Mouse (Mus musculus) thymus, postnatal 4 days (tissue): Measurements from ENCODE around the gene Irx4.

ENCODE experiments used
- DNase-seq: peaks from one replicate; pipeline ENCODE4 v3.0.0; 2021

The Irx4 gene

DNA sequence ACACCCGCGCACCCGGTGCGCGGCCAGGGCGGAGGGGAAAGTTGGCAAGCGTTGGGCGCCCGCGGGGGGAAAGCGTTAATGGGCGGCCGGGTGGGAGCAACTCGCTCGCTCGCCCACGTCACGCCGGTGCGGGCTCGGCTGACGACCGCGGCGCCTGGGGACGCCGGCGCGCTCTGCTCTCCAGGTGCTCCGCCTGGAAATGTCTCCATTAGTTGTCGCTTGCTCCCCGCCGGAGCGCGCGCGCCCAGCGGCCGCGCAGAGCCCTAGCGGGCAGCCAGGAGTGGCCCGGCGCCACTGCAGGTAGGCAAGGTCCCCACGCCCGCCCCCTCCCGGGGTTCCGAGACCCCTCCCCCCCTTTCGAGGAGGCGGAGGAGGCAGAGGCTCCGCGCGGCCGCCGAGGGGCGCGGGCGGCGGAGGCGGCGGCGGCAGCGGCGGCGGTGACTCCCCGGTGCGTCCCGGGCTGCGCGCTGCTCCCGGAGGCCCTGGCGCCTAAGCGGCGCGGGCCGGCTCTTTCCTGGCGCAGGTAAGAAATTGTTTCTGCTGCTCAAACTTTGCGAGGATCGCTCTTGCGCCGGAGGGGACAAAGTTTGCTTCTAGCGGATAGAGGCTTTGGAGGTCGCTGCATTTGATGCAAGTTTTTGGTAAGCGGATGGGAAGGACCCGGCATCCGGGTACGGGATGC lies at the start of gene Irx4:
Irx4 (plus strand) TSS at position 126 of the 682 bp plus-strand sequence.
- DNase-seq, result no peak

GRCm38 (mm10) chr13:73214301-73214700 lies 46.0 kb upstream of the Irx4 start:
- DNase-seq, result no peak

GRCm38 (mm10) chr13:73236461-73236860 lies 23.8 kb upstream of the Irx4 start:
- DNase-seq, result no peak

DNA sequence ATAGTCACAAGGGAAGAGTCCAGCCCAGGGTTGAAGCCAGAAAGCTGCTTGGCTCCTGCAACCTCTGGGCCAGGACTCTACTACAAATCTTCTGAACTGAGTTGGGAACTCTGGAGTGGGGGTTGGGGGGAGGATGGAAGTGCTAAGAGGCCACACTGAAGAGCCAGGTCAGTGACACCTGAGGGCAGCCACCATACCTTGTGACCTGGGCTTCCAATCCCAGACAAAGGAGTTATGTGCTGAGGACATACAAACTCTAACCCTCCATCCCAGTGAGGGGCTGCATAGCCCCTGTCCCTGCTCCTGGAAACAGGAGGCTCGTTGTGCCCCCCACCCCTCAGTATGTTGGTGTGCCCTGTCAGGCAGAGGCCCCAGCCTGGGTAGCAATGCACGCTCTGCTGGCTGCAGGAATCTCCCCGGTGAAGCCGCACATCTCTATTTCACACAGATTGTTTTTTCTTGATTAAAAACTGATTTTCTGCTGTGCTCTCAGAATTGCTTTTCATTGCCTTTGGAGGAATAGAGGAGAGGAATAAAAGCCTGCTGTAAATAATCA lies 21.0 kb upstream of the Irx4 start:
- DNase-seq, result no peak

DNA sequence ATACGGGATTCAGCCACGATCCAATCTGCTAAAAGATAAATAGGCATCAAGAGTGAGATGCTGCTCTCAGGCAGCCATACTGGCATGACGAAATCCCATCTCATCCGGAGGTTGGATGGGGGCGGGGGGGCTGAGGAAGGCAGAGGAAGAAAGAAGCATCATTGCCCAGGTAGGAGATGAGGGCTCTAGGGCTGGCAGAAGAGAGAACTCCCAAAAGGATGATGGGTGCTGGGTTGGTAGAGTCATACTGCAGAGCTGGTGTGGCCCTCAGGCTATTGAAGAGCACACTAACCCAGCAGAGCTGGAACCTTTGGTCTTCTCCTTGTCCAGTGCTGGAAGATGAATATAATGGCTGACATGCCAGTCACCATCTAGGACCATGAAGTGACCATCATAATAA lies 17.7 kb upstream of the Irx4 start:
- no peak for DNase-seq

DNA sequence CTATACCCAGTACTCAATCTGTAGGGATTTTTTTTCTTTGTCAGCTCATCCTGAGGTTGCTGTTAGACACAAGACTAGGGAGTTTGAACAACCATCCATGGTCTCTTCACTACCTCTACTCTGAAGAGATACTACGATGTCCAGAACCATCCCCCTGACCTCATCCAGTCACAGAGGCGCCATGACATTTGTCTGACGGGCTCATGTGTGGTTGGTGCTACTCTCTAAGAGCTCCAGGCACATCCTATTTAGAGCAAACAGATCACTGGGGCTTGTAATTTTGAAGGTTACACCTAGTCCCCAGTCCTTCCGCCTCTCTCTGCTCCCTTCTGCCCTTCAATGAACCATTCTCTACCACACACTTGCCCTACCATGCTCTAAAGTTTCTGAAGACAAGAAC lies 13.3 kb upstream of the Irx4 start:
- no peak for DNase-seq

GRCm38 (mm10) chr13:73251222-73251621 lies 9.1 kb upstream of the Irx4 start:
- no peak for DNase-seq

GRCm38 (mm10) chr13:73252022-73252421 lies 8.3 kb upstream of the Irx4 start:
- DNase-seq, result no peak

- no peak for DNase-seq
These were observed 1.9 kb upstream of the Irx4 start for GRCm38 (mm10) chr13:73258415-73258814.

GRCm38 (mm10) chr13:73259577-73260353 lies 514 bp upstream of the Irx4 start:
- no peak for DNase-seq

- DNase-seq, result no peak
These were observed 904 bp downstream of the Irx4 start for GRCm38 (mm10) chr13:73261036-73261730.

DNA sequence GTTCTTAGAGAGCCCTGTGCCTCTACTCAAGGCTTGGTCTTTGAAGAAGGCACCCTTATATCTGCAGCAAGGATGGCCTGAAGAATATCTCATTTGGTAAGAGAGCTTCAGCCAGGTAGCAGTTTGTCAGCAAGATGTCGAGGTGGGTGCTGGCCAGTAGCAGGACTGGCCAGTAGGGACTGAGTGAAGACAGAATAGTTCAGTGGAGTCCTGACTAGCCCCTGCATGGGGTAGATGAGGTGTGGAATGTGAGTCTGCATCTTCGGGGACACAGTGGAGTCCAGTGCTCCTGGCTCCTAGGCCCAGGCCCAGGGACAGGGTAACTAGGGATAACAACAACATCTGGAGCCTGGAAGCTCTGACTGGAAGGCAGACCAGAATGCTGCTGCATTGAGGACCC lies 1.6 kb downstream of the Irx4 start:
- DNase-seq, result no peak

DNA sequence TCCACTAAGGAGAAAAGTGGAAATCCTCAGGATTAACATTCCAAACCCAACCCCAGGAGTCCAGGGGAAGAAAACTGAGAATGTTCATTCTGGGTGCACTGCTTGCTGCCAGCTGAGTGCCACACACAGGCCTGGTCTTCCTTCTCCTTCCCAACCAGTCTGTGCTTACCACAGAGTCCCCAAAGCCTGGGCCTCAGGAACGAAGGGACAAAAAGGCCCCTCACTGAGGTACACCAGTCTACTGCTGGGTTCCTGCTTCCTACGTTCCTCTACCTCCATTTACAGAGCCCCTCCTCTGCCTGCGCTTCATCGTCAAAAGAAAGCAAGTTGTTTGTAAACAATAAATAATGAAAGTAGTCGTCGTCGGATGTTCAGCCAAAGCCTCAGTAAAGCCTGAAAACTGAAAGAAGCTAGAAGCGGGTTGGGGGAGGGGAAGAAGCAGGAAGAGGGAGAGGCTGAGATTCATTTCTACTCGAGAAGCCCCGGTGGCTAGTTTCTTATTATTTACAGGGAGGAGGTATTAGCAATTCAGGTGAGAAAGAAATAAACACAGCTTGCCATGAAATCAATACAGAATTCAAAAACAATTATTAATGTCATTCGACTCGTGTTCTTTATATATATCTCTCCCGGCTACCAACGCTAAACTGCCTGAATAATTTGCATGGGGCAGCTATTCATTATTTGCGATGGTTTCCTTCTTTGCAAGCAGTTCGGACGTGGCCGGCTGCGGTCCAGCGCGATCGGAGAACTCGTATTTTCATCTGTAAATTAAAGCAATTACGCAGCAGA lies 2.3 kb downstream of the Irx4 start:
- DNase-seq, result no peak

GRCm38 (mm10) chr13:73263128-73263971 lies 3.1 kb downstream of the Irx4 start:
- no peak for DNase-seq

GRCm38 (mm10) chr13:73264166-73264735 lies 4.0 kb downstream of the Irx4 start:
- DNase-seq, result no peak

DNA sequence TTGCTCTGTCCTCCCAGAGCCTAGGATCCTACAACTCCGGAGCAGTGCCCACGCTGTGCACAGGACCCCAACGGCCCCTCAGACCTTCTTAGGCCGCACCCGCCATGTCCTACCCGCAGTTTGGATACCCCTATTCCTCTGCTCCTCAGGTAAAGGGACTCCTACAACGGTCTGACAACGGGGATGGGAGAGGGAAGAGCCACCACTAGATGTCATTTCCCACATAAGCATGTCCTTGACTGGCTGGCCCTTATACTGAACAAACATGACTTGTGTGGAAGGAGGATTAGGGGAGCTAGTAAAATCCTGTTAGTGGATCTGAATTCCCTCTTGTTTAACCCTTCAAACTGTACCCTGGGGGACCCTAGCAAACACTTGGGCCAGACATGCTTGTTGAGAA lies 4.6 kb downstream of the Irx4 start:
- no peak for DNase-seq

- peak; percentile 17 for DNase-seq
These were observed 5.2 kb downstream of the Irx4 start for GRCm38 (mm10) chr13:73265442-73265841.

DNA sequence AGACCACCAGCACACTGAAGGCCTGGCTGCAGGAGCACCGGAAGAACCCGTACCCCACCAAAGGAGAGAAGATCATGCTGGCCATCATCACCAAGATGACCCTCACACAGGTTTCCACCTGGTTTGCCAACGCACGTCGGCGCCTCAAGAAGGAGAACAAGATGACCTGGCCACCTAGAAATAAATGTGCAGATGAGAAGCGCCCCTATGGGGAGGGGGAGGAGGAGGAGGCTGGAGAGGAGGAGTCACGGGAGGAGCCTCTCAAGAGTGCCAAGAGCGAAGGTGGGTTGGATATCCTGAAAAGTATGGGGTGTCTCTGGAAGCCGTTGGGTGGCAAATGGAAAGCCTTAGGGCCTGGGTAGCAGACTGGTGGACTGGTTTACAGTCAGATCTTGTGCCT lies 7.3 kb downstream of the Irx4 start:
- no peak for DNase-seq

- peak; percentile 36 for DNase-seq
These were observed 8.4 kb downstream of the Irx4 start for GRCm38 (mm10) chr13:73268702-73269101.

- DNase-seq, result no peak
These were observed 9.0 kb downstream of the Irx4 start for GRCm38 (mm10) chr13:73269251-73269650.

GRCm38 (mm10) chr13:73269891-73270290 lies 9.6 kb downstream of the Irx4 start:
- DNase-seq, result no peak
